Mouse (Mus musculus): Measurements from ENCODE around the gene Tgm6. TPM values are rescaled to one million over a fixed set of nuclear protein-coding genes. Genes with fewer than 3 reads are reported as not detected.

The Tgm6 gene
- 0.17 TPM in 2 replicates for polyA plus RNA-seq (2012; rRNA removed)

- TF ChIP-seq CTCF (IDR thresholded peaks at IDR 0.05; ENCODE audit: extremely low read depth, insufficient read depth, low read length): no peak
- no peak for TF ChIP-seq POLR2A (IDR thresholded peaks at IDR 0.05; ENCODE audit: extremely low read depth, insufficient read depth, low read length)
- Histone ChIP-seq H3K27ac (ENCODE audit: insufficient read depth, low read length) (no peak within 1 kb of the TSS), H3K4me1 (ENCODE audit: control insufficient read depth, insufficient read depth, low read length) (no peaks in the 10 kb centered on the region; the same call in none of the 2 replicates), H3K4me3 (ENCODE audit: insufficient read depth, low read length) (no peak within 1 kb of the TSS)
Measured at GRCm38 (mm10) chr2:130112116-130112515, at the start of gene Tgm6. Gene Tgm6, plus strand, starts transcription at chr2:130112416.

- Histone ChIP-seq H3K4me3 (ENCODE audit: insufficient read depth, low read length) (no peak overlapping the region), H3K27ac (ENCODE audit: insufficient read depth, low read length) (no peak overlapping the region), H3K4me1 (ENCODE audit: control insufficient read depth, insufficient read depth, low read length) (no peaks in the 10 kb centered on the region)
- no peak for TF ChIP-seq POLR2A (IDR thresholded peaks at IDR 0.05; ENCODE audit: extremely low read depth, insufficient read depth, low read length)
- peak; percentile 52; the same call in 1 of the 2 replicates for TF ChIP-seq CTCF (IDR thresholded peaks at IDR 0.05; ENCODE audit: extremely low read depth, insufficient read depth, low read length)
Measured at GRCm38 (mm10) chr2:130068228-130068627, 44.0 kb upstream of the Tgm6 start.

- no peak for TF ChIP-seq CTCF (IDR thresholded peaks at IDR 0.05; ENCODE audit: extremely low read depth, insufficient read depth, low read length)
- TF ChIP-seq POLR2A (IDR thresholded peaks at IDR 0.05; ENCODE audit: extremely low read depth, insufficient read depth, low read length): no peak
- no peak overlapping the region for H3K4me3 ChIP-seq (ENCODE audit: insufficient read depth, low read length)
- no peaks in the 10 kb centered on the region for H3K4me1 ChIP-seq (ENCODE audit: control insufficient read depth, insufficient read depth, low read length)
- no peak overlapping the region for H3K27ac ChIP-seq (ENCODE audit: insufficient read depth, low read length)
Measured at GRCm38 (mm10) chr2:130070396-130070795, 41.8 kb upstream of the Tgm6 start.

GRCm38 (mm10) chr2:130112804-130113203, 588 bp downstream of the Tgm6 start:
- no peak for TF ChIP-seq POLR2A (IDR thresholded peaks at IDR 0.05; ENCODE audit: extremely low read depth, insufficient read depth, low read length)
- no peak for TF ChIP-seq CTCF (IDR thresholded peaks at IDR 0.05; ENCODE audit: extremely low read depth, insufficient read depth, low read length)
- Histone ChIP-seq H3K4me1 (ENCODE audit: control insufficient read depth, insufficient read depth, low read length) (no peaks in the 10 kb centered on the region; the same call in none of the 2 replicates), H3K27ac (ENCODE audit: insufficient read depth, low read length) (no peak overlapping the region), H3K4me3 (ENCODE audit: insufficient read depth, low read length) (no peak overlapping the region)

GRCm38 (mm10) chr2:130113379-130113778, 1.2 kb downstream of the Tgm6 start:
- TF ChIP-seq CTCF (IDR thresholded peaks at IDR 0.05; ENCODE audit: extremely low read depth, insufficient read depth, low read length) (no peak), POLR2A (IDR thresholded peaks at IDR 0.05; ENCODE audit: extremely low read depth, insufficient read depth, low read length) (no peak)
- Histone ChIP-seq H3K4me3 (ENCODE audit: insufficient read depth, low read length) (no peak overlapping the region), H3K27ac (ENCODE audit: insufficient read depth, low read length) (no peak overlapping the region), H3K4me1 (ENCODE audit: control insufficient read depth, insufficient read depth, low read length) (no peaks in the 10 kb centered on the region; the same call in none of the 2 replicates)

- H3K4me1 ChIP-seq (ENCODE audit: control insufficient read depth, insufficient read depth, low read length): no peaks in the 10 kb centered on the region; the same call in 1 of the 2 replicates
- TF ChIP-seq POLR2A (IDR thresholded peaks at IDR 0.05; ENCODE audit: extremely low read depth, insufficient read depth, low read length): no peak
Measured at GRCm38 (mm10) chr2:130118649-130119048, 6.4 kb downstream of the Tgm6 start.

GRCm38 (mm10) chr2:130125279-130126059, 13.3 kb downstream of the Tgm6 start:
- 0 out of 2 replicates have a peak, but pooled peaks cover 2% of the 10 kb centered on the region for H3K4me1 ChIP-seq (ENCODE audit: control insufficient read depth, insufficient read depth, low read length)
- H3K4me3 ChIP-seq (ENCODE audit: insufficient read depth, low read length): no peak overlapping the region
- TF ChIP-seq POLR2A (IDR thresholded peaks at IDR 0.05; ENCODE audit: extremely low read depth, insufficient read depth, low read length) (no peak), CTCF (IDR thresholded peaks at IDR 0.05; ENCODE audit: extremely low read depth, insufficient read depth, low read length) (no peak)
- H3K27ac ChIP-seq (ENCODE audit: insufficient read depth, low read length): no peak overlapping the region

More at GRCm38 (mm10) chr2:130118649-130119048, 6.4 kb downstream of the Tgm6 start:
- no peak overlapping the region for H3K4me3 ChIP-seq (ENCODE audit: insufficient read depth, low read length)
- no peak overlapping the region for H3K27ac ChIP-seq (ENCODE audit: insufficient read depth, low read length)

GRCm38 (mm10) chr2:130126073-130126472, 13.9 kb downstream of the Tgm6 start:
- Histone ChIP-seq H3K4me1 (ENCODE audit: control insufficient read depth, insufficient read depth, low read length) (0 out of 2 replicates have a peak, but pooled peaks cover 2% of the 10 kb centered on the region), H3K4me3 (ENCODE audit: insufficient read depth, low read length) (no peak overlapping the region), H3K27ac (ENCODE audit: insufficient read depth, low read length) (no peak overlapping the region)
- TF ChIP-seq CTCF (IDR thresholded peaks at IDR 0.05; ENCODE audit: extremely low read depth, insufficient read depth, low read length): no peak
- no peak for TF ChIP-seq POLR2A (IDR thresholded peaks at IDR 0.05; ENCODE audit: extremely low read depth, insufficient read depth, low read length)

- no peak for TF ChIP-seq POLR2A (IDR thresholded peaks at IDR 0.05; ENCODE audit: extremely low read depth, insufficient read depth, low read length)
- TF ChIP-seq CTCF (IDR thresholded peaks at IDR 0.05; ENCODE audit: extremely low read depth, insufficient read depth, low read length): no peak
- no peak overlapping the region for H3K4me3 ChIP-seq (ENCODE audit: insufficient read depth, low read length)
- 0 out of 2 replicates have a peak, but pooled peaks cover 2% of the 10 kb centered on the region for H3K4me1 ChIP-seq (ENCODE audit: control insufficient read depth, insufficient read depth, low read length)
- no peak overlapping the region for H3K27ac ChIP-seq (ENCODE audit: insufficient read depth, low read length)
Measured at GRCm38 (mm10) chr2:130129687-130130086, 17.5 kb downstream of the Tgm6 start.

- no peak overlapping the region for H3K4me3 ChIP-seq (ENCODE audit: insufficient read depth, low read length)
Measured at GRCm38 (mm10) chr2:130143011-130143410, 30.8 kb downstream of the Tgm6 start.

More at GRCm38 (mm10) chr2:130143011-130143410, 30.8 kb downstream of the Tgm6 start:
- Histone ChIP-seq H3K27ac (ENCODE audit: insufficient read depth, low read length) (no peak overlapping the region), H3K4me1 (ENCODE audit: control insufficient read depth, insufficient read depth, low read length) (no peaks in the 10 kb centered on the region)
- TF ChIP-seq POLR2A (IDR thresholded peaks at IDR 0.05; ENCODE audit: extremely low read depth, insufficient read depth, low read length) (no peak), CTCF (IDR thresholded peaks at IDR 0.05; ENCODE audit: extremely low read depth, insufficient read depth, low read length) (no peak)
